ENCODE assay signal across 11 mouse cellular contexts in the genomic region with DNA sequence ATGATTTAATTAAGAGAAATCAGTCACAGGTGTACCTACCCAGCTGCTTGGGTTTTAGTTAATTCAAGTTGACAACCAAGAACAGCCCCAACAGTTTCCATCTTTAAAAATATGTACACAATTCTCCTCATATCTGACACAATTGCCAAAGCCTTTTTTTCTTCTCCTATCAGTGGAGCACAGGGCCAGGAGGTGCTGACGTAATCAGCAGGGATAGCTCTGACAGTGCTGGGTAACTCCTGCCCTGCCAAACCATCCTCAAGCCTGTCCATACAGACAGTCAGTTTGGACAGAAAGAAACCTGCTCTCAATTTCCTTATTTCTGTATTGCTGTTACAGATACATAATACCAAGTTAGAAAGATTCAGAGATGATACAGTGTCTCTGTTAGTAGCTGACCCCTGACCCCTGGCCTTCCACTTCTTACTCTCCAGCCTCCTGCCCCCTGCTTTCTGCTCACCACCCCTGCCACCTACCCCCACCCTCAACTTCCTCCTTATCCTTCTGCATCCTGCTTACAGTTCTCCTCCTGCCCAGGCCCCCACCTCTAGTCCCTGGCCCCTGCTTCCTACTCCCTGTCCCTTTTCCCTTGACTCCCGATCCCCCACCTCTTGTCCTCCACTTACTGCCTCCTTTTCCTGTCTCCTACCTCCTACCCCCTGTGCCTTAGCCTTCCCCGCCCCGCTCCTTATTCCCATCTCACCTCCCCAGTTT. TPM values are rescaled to one million over a fixed set of nuclear protein-coding genes. Genes with fewer than 3 reads are reported as not detected.
DNase-seq lines count a peak whose midpoint lies in the region; ATAC-seq and TF ChIP-seq lines count a peak whose summit lies in the region.
"Had no signal": no experiment of that assay in that cellular context is flagged by ENCODE, and none has a peak within 500 bp of the region (broad histone marks: within the 10 kb centered on the region; RNA-seq: fewer than 3 reads in every experiment).

No protein-coding gene starts in this region.

- no peaks in the 10 kb centered on the region for H3K9me3 ChIP-seq in lung, postnatal 0 days (ENCODE audit: low read length)
- no peaks in the 10 kb centered on the region for H3K9me3 ChIP-seq in liver, embryonic 11.5 days (ENCODE audit: control insufficient read depth, low read length)
- H3K9me3 ChIP-seq: intestine, embryonic 15.5 days had no signal

- no peak for DNase-seq in lung, postnatal 0 days (ENCODE audit: low spot score)
- DNase-seq in lung, adult 2 months: no peak
- DNase-seq in c-Kit-positive CD71-positive TER-119-positive erythroid progenitor cells, embryonic 14.5 days (ENCODE audit: low spot score): peak; percentile 76
- DNase-seq in liver, embryonic 11.5 days (ENCODE audit: low spot score): no peak
- no peak for DNase-seq in layer of hippocampus, postnatal 10 days (ENCODE audit: low spot score in 2 of 2)
- no peak for DNase-seq in left cerebral cortex, adult 9 months (ENCODE audit: low spot score in 2 of 2)
- DNase-seq in right cerebral cortex, adult 18-20 months: no peak
- DNase-seq: cerebellum, postnatal 25 days; heart, postnatal 14 days had no signal

- ATAC-seq in lung, postnatal 0 days: peak; percentile 29
- ATAC-seq in liver, embryonic 11.5 days (replicated peaks; ENCODE audit: low FRiP score): peak; percentile 91
- peak; percentile 49 for ATAC-seq in monocyte, adult 5-6 weeks (replicated peaks; ENCODE audit: insufficient number of reproducible peaks, low FRiP score, low TSS enrichment, poor library complexity, severe bottlenecking)

- 0 out of 2 replicates have a peak, but pooled peaks cover 6% of the 10 kb centered on the region for H3K4me1 ChIP-seq in lung, postnatal 0 days (ENCODE audit: insufficient read depth, low read depth, low read length)
- peaks cover 17% of the 10 kb centered on the region; the same call in 1 of the 2 replicates for H3K4me1 ChIP-seq in lung, adult 2 months (ENCODE audit: control insufficient read depth, insufficient read depth, low read length)
- H3K4me1 ChIP-seq in liver, embryonic 11.5 days (replicated peaks; ENCODE audit: control insufficient read depth, insufficient read depth, low read length): peaks cover 20% of the 10 kb centered on the region

- no peaks in the 10 kb centered on the region for H3K36me3 ChIP-seq in lung, postnatal 0 days (ENCODE audit: insufficient read depth, low read length)
- H3K36me3 ChIP-seq in liver, embryonic 11.5 days (ENCODE audit: control insufficient read depth, insufficient read depth, low read length): no peaks in the 10 kb centered on the region
- H3K36me3 ChIP-seq: intestine, embryonic 15.5 days had no signal

- WGBS in lung, postnatal 0 days: 57% methylated on average over 4 of the region's 4 CpGs
- 38% methylated on average over 4 of the region's 4 CpGs for WGBS in lung, adult 2 months
- WGBS in liver, embryonic 11.5 days: 36% methylated on average over 4 of the region's 4 CpGs

- 0 out of 2 replicates have a peak overlapping the region, but pooled peaks have one; percentile 52 for H3K27ac ChIP-seq in lung, postnatal 0 days (ENCODE audit: low read length)
- H3K27ac ChIP-seq in liver, embryonic 11.5 days (ENCODE audit: low read depth, low read length): peak overlapping the region; percentile 82
- H3K27ac ChIP-seq: intestine, embryonic 15.5 days had no signal

- no peak for TF ChIP-seq EP300 in lung, postnatal 0 days (IDR thresholded peaks at IDR 0.05)

- no peak overlapping the region for H3K4me2 ChIP-seq in lung, postnatal 0 days (replicated peaks; ENCODE audit: low read depth, low read length)
- peak overlapping the region; percentile 49 for H3K4me2 ChIP-seq in liver, embryonic 11.5 days
- H3K4me2 ChIP-seq: intestine, embryonic 15.5 days had no signal

- H3K9ac ChIP-seq in lung, postnatal 0 days (replicated peaks; ENCODE audit: low read depth): no peak overlapping the region
- H3K9ac ChIP-seq in liver, embryonic 11.5 days (ENCODE audit: low read depth, low read length): peak overlapping the region; percentile 36; the same call in 1 of the 2 replicates
- H3K9ac ChIP-seq: intestine, embryonic 15.5 days had no signal

- H3K4me3 ChIP-seq in lung, postnatal 0 days (ENCODE audit: low read depth, low read length): no peak overlapping the region
- no peak overlapping the region for H3K4me3 ChIP-seq in lung, adult 2 months (replicated peaks; ENCODE audit: extremely low read depth, low read depth, low read length)
- H3K4me3 ChIP-seq in liver, embryonic 11.5 days (ENCODE audit: low read depth, low read length): peak overlapping the region; percentile 1; the same call in 1 of the 2 replicates
- H3K4me3 ChIP-seq: intestine, embryonic 15.5 days had no signal

- TF ChIP-seq POLR2A in lung, adult 2 months (IDR thresholded peaks at IDR 0.05; ENCODE audit: borderline replicate concordance, extremely low read depth, low read depth, low read length): no peak

- no peaks in the 10 kb centered on the region for H3K27me3 ChIP-seq in lung, postnatal 0 days (replicated peaks; ENCODE audit: insufficient read depth, low read length)
- H3K27me3 ChIP-seq in liver, embryonic 11.5 days (replicated peaks; ENCODE audit: control insufficient read depth, insufficient read depth, low read length): no peaks in the 10 kb centered on the region
- H3K27me3 ChIP-seq: intestine, embryonic 15.5 days had no signal

- no peak for TF ChIP-seq CTCF in lung, postnatal 0 days (IDR thresholded peaks at IDR 0.05)
- TF ChIP-seq CTCF in lung, adult 2 months (IDR thresholded peaks at IDR 0.05; ENCODE audit: insufficient read depth, low read length): no peak

RNA-seq across cellular contexts. Expression of a gene that starts 16.5 kb away (rescaled TPM):
- polyA plus RNA-seq in lung, postnatal 0 days (2015; fragmentation: Nextera tagmentation; extraction: Ambion mirVana): 17.5 and 18.4 TPM in 2 replicates
- 21.8 and 28.9 TPM in 2 replicates for polyA plus RNA-seq in lung, adult 2 months (2012; rRNA removed)
- 20.3 and 20.8 TPM in 2 replicates for polyA plus RNA-seq in liver, embryonic 11.5 days (2014; fragmentation: Nextera tagmentation; extraction: Ambion mirVana)
- total RNA-seq in monocyte, adult 5-6 weeks (2017): 31.0 to 54.5 TPM (median 50.1 TPM) in 3 replicates
- 10 to 100 TPM; 23.7 to 28.4 TPM for total RNA-seq in layer of hippocampus, postnatal 10 days (2021)

Comparison
In these comparisons a context has a peak if more than half of its experiments do, and no peak if none do; other contexts are left out.
1. ATAC-seq: peak in every context shown above with its lines; median percentile 91 in liver, embryonic 11.5 days; 49 in monocyte, adult 5-6 weeks; 29 in lung, postnatal 0 days.